Comparison of ENCODE assay signal across 8 mouse cellular contexts in the genomic region with DNA sequence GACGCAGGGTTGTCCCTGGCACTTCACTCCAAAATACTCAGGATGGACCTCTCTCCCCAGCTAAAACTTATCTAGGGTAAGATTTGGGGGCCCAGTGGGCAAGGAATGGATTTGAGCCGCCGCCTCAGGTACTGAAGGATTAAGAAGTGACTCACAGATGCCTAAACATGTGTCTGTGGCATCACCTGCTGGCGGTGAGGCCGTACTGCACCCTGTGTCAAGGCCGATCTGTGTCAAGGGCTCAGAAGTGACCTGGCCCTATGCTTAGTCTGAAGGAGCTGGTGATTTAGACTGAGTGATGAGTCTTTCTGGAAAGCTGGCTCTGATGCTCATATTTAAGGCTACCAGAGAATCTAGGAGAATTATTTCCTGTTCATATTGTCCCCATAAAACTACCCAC. TPM values are rescaled to one million over a fixed set of nuclear protein-coding genes. Genes with fewer than 3 reads are reported as not detected.
DNase-seq lines count a peak whose midpoint lies in the region.

No protein-coding gene starts in this region.

- H3K4me3 ChIP-seq in hindbrain, embryonic 10.5 days = no peak overlapping the region
- no peak overlapping the region for H3K4me3 ChIP-seq in midbrain, embryonic 10.5 days

- DNase-seq in gastrocnemius, adult 18-20 months (ENCODE audit: low spot score) = peak; percentile 71
- DNase-seq in gastrocnemius, postnatal 25 days = no peak
- DNase-seq in adrenal gland, postnatal 10 days = peak; percentile 79
- DNase-seq in embryo, embryonic 9.5 days (ENCODE audit: extremely low spot score) = peak; percentile 68
- DNase-seq in hindbrain, embryonic 10.5 days (ENCODE audit: low spot score) = peak; percentile 70
- DNase-seq in kidney, postnatal 4 days = peak; percentile 71 to 84
- DNase-seq in midbrain, embryonic 10.5 days (ENCODE audit: low spot score) = peak; percentile 61
- DNase-seq in splenic B cell, adult 2 months (ENCODE audit: low read depth, low spot score) = peak; percentile 82

- no peaks in the 10 kb centered on the region for H3K9me3 ChIP-seq in hindbrain, embryonic 10.5 days
- H3K9me3 ChIP-seq in midbrain, embryonic 10.5 days (replicated peaks) = no peaks in the 10 kb centered on the region

- 13% methylated on average over 6 of the region's 6 CpGs for WGBS in hindbrain, embryonic 10.5 days
- WGBS in midbrain, embryonic 10.5 days = 19% methylated on average over 6 of the region's 6 CpGs

- peaks cover 17% of the 10 kb centered on the region for H3K27me3 ChIP-seq in hindbrain, embryonic 10.5 days (ENCODE audit: insufficient read depth, poor library complexity, severe bottlenecking)
- peaks cover 32% of the 10 kb centered on the region for H3K27me3 ChIP-seq in midbrain, embryonic 10.5 days (ENCODE audit: low read depth, poor library complexity, severe bottlenecking)
- H3K27me3 ChIP-seq in splenic B cell, adult 2 months (ENCODE audit: control insufficient read depth, insufficient read depth, low read length, poor library complexity, severe bottlenecking) = no peaks in the 10 kb centered on the region

- peaks cover 10% of the 10 kb centered on the region; the same call in 1 of the 2 replicates for H3K4me1 ChIP-seq in hindbrain, embryonic 10.5 days (replicated peaks)
- H3K4me1 ChIP-seq in midbrain, embryonic 10.5 days = peaks cover 12% of the 10 kb centered on the region

- no peaks in the 10 kb centered on the region for H3K36me3 ChIP-seq in hindbrain, embryonic 10.5 days
- H3K36me3 ChIP-seq in midbrain, embryonic 10.5 days = no peaks in the 10 kb centered on the region
- H3K36me3 ChIP-seq in splenic B cell, adult 2 months (ENCODE audit: control insufficient read depth, insufficient read depth, low read length, poor library complexity, severe bottlenecking) = no peaks in the 10 kb centered on the region

- H3K27ac ChIP-seq in hindbrain, embryonic 10.5 days = no peak overlapping the region
- no peak overlapping the region for H3K27ac ChIP-seq in midbrain, embryonic 10.5 days (replicated peaks)

RNA-seq across cellular contexts. Expression of a gene that starts 5.7 kb away (rescaled TPM):
- total RNA-seq in gastrocnemius, adult 18-20 months (2021) = 10 to 100 TPM in 1 of 2 experiments, 1 to 10 TPM in 1; 8.6 to 11.6 TPM
- total RNA-seq in gastrocnemius, postnatal 25 days (2021) = 10 to 100 TPM in 1 of 2 experiments, 1 to 10 TPM in 1; 8.6 to 10.3 TPM
- total RNA-seq in adrenal gland, postnatal 10 days (2021) = 10 to 100 TPM in 1 of 2 experiments, 1 to 10 TPM in 1; 5.6 to 13.8 TPM
- 7.6 and 12.9 TPM in 2 replicates for polyA plus RNA-seq in hindbrain, embryonic 10.5 days (2016; fragmentation: Nextera tagmentation; extraction: Ambion mirVana)
- 7.0 and 12.6 TPM in 2 replicates for polyA plus RNA-seq in midbrain, embryonic 10.5 days (2016; fragmentation: Nextera tagmentation; extraction: Ambion mirVana)

RNA-seq across cellular contexts. Expression of a gene that starts 15.0 kb away (rescaled TPM):
- not detected for total RNA-seq in gastrocnemius, adult 18-20 months (2021)
- total RNA-seq in gastrocnemius, postnatal 25 days (2021) = not detected
- total RNA-seq in adrenal gland, postnatal 10 days (2021) = 1 to 10 TPM in 1 of 2 experiments, under 1 TPM in 1; 0.67 to 1.1 TPM
- polyA plus RNA-seq in hindbrain, embryonic 10.5 days (2016; fragmentation: Nextera tagmentation; extraction: Ambion mirVana) = 32.9 and 49.2 TPM in 2 replicates
- polyA plus RNA-seq in midbrain, embryonic 10.5 days (2016; fragmentation: Nextera tagmentation; extraction: Ambion mirVana) = 16.6 and 32.4 TPM in 2 replicates

RNA-seq across cellular contexts. Expression of a gene that starts 18.8 kb away (rescaled TPM):
- 100 to 1,000 TPM; 108 to 141 TPM for total RNA-seq in gastrocnemius, adult 18-20 months (2021)
- 100 to 1,000 TPM in 1 of 2 experiments, 10 to 100 TPM in 1; 96.2 to 127 TPM for total RNA-seq in gastrocnemius, postnatal 25 days (2021)
- total RNA-seq in adrenal gland, postnatal 10 days (2021) = 10 to 100 TPM; 31.9 to 43.3 TPM
- polyA plus RNA-seq in hindbrain, embryonic 10.5 days (2016; fragmentation: Nextera tagmentation; extraction: Ambion mirVana) = 5.0 and 5.6 TPM in 2 replicates
- polyA plus RNA-seq in midbrain, embryonic 10.5 days (2016; fragmentation: Nextera tagmentation; extraction: Ambion mirVana) = 4.1 and 4.6 TPM in 2 replicates
